Mouse (Mus musculus): ENCODE measurements around the gene Xkr7. TPM values are rescaled to one million over a fixed set of nuclear protein-coding genes. Genes with fewer than 3 reads are reported as not detected.

The Xkr7 gene
- not detected in 2 replicates for total RNA-seq (2014; rRNA removed; ENCODE audit: low replicate concordance)
- polyA plus RNA-seq (2015; fragmentation: Nextera tagmentation; extraction: Ambion mirVana), result not detected in 2 replicates

- H3K36me3 ChIP-seq (replicated peaks; ENCODE audit: control insufficient read depth, insufficient read depth, low read length), result no peaks in the 10 kb centered on the region
- H3K4me3 ChIP-seq (ENCODE audit: low read depth, low read length), result peak within 1 kb of the TSS; percentile 32; the same call in 1 of the 2 replicates
- WGBS, result 3% methylated on average over 44 of the region's 54 CpGs
- no peaks in the 10 kb centered on the region for H3K9me3 ChIP-seq (replicated peaks; ENCODE audit: control insufficient read depth, low read length)
- H3K4me1 ChIP-seq (ENCODE audit: control insufficient read depth, insufficient read depth), result 0 out of 2 replicates have a peak, but pooled peaks cover 4% of the 10 kb centered on the region
- H3K9ac ChIP-seq (replicated peaks; ENCODE audit: low read depth, low read length), result no peak within 1 kb of the TSS
- no peak within 1 kb of the TSS for H3K27ac ChIP-seq (ENCODE audit: low read depth)
- DNase-seq (ENCODE audit: low spot score) (no peak), ATAC-seq (ENCODE audit: insufficient read depth, low read depth) (no peak)
- H3K4me2 ChIP-seq (ENCODE audit: low read depth, low read length), result peak within 1 kb of the TSS; percentile 50
- TF ChIP-seq CTCF (IDR thresholded peaks at IDR 0.05; ENCODE audit: low read depth) (no peak), EP300 (IDR thresholded peaks at IDR 0.05; ENCODE audit: low read depth) (no peak)
- peaks cover 63% of the 10 kb centered on the region for H3K27me3 ChIP-seq (ENCODE audit: control insufficient read depth, insufficient read depth, low read length)
Observed at GRCm38 (mm10) chr2:153031126-153032082, at the start of gene Xkr7. Gene Xkr7, plus strand, starts transcription at chr2:153031852.

GRCm38 (mm10) chr2:152985582-152985981 is 46.1 kb upstream of the Xkr7 start:
- TF ChIP-seq EP300 (IDR thresholded peaks at IDR 0.05; ENCODE audit: low read depth) (no peak), CTCF (IDR thresholded peaks at IDR 0.05; ENCODE audit: low read depth) (no peak)
- no peaks in the 10 kb centered on the region for H3K4me1 ChIP-seq (ENCODE audit: control insufficient read depth, insufficient read depth)
- H3K4me2 ChIP-seq (ENCODE audit: low read depth, low read length), result no peak overlapping the region
- no peaks in the 10 kb centered on the region for H3K9me3 ChIP-seq (replicated peaks; ENCODE audit: control insufficient read depth, low read length)
- H3K9ac ChIP-seq (replicated peaks; ENCODE audit: low read depth, low read length), result no peak overlapping the region
- H3K36me3 ChIP-seq (replicated peaks; ENCODE audit: control insufficient read depth, insufficient read depth, low read length), result no peaks in the 10 kb centered on the region
- no peak for ATAC-seq (ENCODE audit: insufficient read depth, low read depth)
- 40% methylated on average over 1 of the region's 1 CpGs for WGBS
- H3K4me3 ChIP-seq (ENCODE audit: low read depth, low read length), result no peak overlapping the region
- H3K27me3 ChIP-seq (ENCODE audit: control insufficient read depth, insufficient read depth, low read length), result no peaks in the 10 kb centered on the region
- no peak overlapping the region for H3K27ac ChIP-seq (ENCODE audit: low read depth)
- no peak for DNase-seq (ENCODE audit: low spot score)

- no peak for TF ChIP-seq EP300 (IDR thresholded peaks at IDR 0.05; ENCODE audit: low read depth)
- no peak for TF ChIP-seq CTCF (IDR thresholded peaks at IDR 0.05; ENCODE audit: low read depth)
- Histone ChIP-seq H3K4me2 (ENCODE audit: low read depth, low read length) (no peak overlapping the region), H3K9me3 (replicated peaks; ENCODE audit: control insufficient read depth, low read length) (no peaks in the 10 kb centered on the region), H3K4me1 (ENCODE audit: control insufficient read depth, insufficient read depth) (no peaks in the 10 kb centered on the region), H3K27me3 (ENCODE audit: control insufficient read depth, insufficient read depth, low read length) (no peaks in the 10 kb centered on the region), H3K9ac (replicated peaks; ENCODE audit: low read depth, low read length) (no peak overlapping the region), H3K4me3 (ENCODE audit: low read depth, low read length) (no peak overlapping the region), H3K36me3 (replicated peaks; ENCODE audit: control insufficient read depth, insufficient read depth, low read length) (no peaks in the 10 kb centered on the region), H3K27ac (ENCODE audit: low read depth) (no peak overlapping the region)
- WGBS, result 51% methylated on average over 9 of the region's 9 CpGs
- no peak for ATAC-seq (ENCODE audit: insufficient read depth, low read depth)
- DNase-seq (ENCODE audit: low spot score), result no peak
Observed at GRCm38 (mm10) chr2:152991529-152991928, 40.1 kb upstream of the Xkr7 start.

- Histone ChIP-seq H3K4me3 (ENCODE audit: low read depth, low read length) (no peak overlapping the region), H3K27ac (ENCODE audit: low read depth) (no peak overlapping the region), H3K36me3 (replicated peaks; ENCODE audit: control insufficient read depth, insufficient read depth, low read length) (no peaks in the 10 kb centered on the region), H3K9ac (replicated peaks; ENCODE audit: low read depth, low read length) (no peak overlapping the region), H3K4me2 (ENCODE audit: low read depth, low read length) (no peak overlapping the region), H3K9me3 (replicated peaks; ENCODE audit: control insufficient read depth, low read length) (no peaks in the 10 kb centered on the region), H3K4me1 (ENCODE audit: control insufficient read depth, insufficient read depth) (no peaks in the 10 kb centered on the region), H3K27me3 (ENCODE audit: control insufficient read depth, insufficient read depth, low read length) (no peaks in the 10 kb centered on the region)
- no peak for DNase-seq (ENCODE audit: low spot score)
- no peak for TF ChIP-seq CTCF (IDR thresholded peaks at IDR 0.05; ENCODE audit: low read depth)
- no peak for TF ChIP-seq EP300 (IDR thresholded peaks at IDR 0.05; ENCODE audit: low read depth)
- WGBS, result 54% methylated on average over 4 of the region's 4 CpGs
- ATAC-seq (ENCODE audit: insufficient read depth, low read depth), result no peak
Observed at GRCm38 (mm10) chr2:152997046-152997445, 34.6 kb upstream of the Xkr7 start.

GRCm38 (mm10) chr2:153002492-153003248 is 29.0 kb upstream of the Xkr7 start:
- Histone ChIP-seq H3K9me3 (replicated peaks; ENCODE audit: control insufficient read depth, low read length) (no peaks in the 10 kb centered on the region), H3K9ac (replicated peaks; ENCODE audit: low read depth, low read length) (no peak overlapping the region), H3K27me3 (ENCODE audit: control insufficient read depth, insufficient read depth, low read length) (no peaks in the 10 kb centered on the region), H3K27ac (ENCODE audit: low read depth) (no peak overlapping the region), H3K4me1 (ENCODE audit: control insufficient read depth, insufficient read depth) (no peaks in the 10 kb centered on the region), H3K36me3 (replicated peaks; ENCODE audit: control insufficient read depth, insufficient read depth, low read length) (peaks cover 2% of the 10 kb centered on the region; the same call in 1 of the 2 replicates), H3K4me2 (ENCODE audit: low read depth, low read length) (no peak overlapping the region), H3K4me3 (ENCODE audit: low read depth, low read length) (no peak overlapping the region)
- no peak for ATAC-seq (ENCODE audit: insufficient read depth, low read depth)
- TF ChIP-seq CTCF (IDR thresholded peaks at IDR 0.05; ENCODE audit: low read depth) (no peak), EP300 (IDR thresholded peaks at IDR 0.05; ENCODE audit: low read depth) (no peak)
- DNase-seq (ENCODE audit: low spot score), result no peak
- WGBS, result 69% methylated on average over 15 of the region's 15 CpGs
